In the genomic region with DNA sequence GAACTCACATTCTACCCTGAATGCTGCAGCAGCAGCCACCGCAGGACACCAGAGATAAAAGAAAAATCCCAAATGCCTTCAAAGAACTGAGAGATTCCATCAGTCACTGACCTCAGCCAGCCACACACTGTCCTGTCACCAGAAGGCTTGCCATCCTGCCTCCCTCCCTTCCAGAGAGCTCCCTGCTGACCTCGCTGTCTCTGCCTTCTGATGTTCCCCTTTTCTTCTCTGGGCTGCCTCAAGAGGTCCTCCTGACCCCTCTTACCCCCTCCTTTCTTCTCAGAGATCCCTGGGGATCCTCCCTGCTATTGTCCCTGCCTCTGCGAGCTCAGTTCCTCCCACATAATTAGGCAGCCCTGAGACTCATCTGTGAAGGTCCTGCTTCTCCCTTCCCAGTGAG, we compare ENCODE assay signal across 17 mouse cellular contexts. TPM values are rescaled to one million over a fixed set of nuclear protein-coding genes. Genes with fewer than 3 reads are reported as not detected.
DNase-seq lines count a peak whose midpoint lies in the region; ATAC-seq and TF ChIP-seq lines count a peak whose summit lies in the region.
"Had no signal": no experiment of that assay in that cellular context is flagged by ENCODE, and none has a peak within 500 bp of the region (broad histone marks: within the 10 kb centered on the region; RNA-seq: fewer than 3 reads in every experiment).

No protein-coding gene starts in this region.

- H3K27me3 ChIP-seq in forebrain, postnatal 0 days (ENCODE audit: insufficient read depth, low read length) = no peaks in the 10 kb centered on the region
- H3K27me3 ChIP-seq in forebrain, embryonic 11.5 days (ENCODE audit: control insufficient read depth, insufficient read depth, low read length) = no peaks in the 10 kb centered on the region
- H3K27me3 ChIP-seq in embryonic facial prominence, embryonic 10.5 days (replicated peaks; ENCODE audit: low read depth, poor library complexity, severe bottlenecking) = peaks cover 26% of the 10 kb centered on the region
- H3K27me3 ChIP-seq in midbrain, embryonic 15.5 days (replicated peaks) = no peaks in the 10 kb centered on the region
- H3K27me3 ChIP-seq: limb, embryonic 13.5 days had no signal

- no peak overlapping the region for H3K4me3 ChIP-seq in forebrain, postnatal 0 days (ENCODE audit: low read depth, low read length)
- no peak overlapping the region for H3K4me3 ChIP-seq in forebrain, embryonic 11.5 days (ENCODE audit: low read depth, low read length)
- H3K4me3 ChIP-seq in embryonic facial prominence, embryonic 10.5 days = no peak overlapping the region
- no peak overlapping the region for H3K4me3 ChIP-seq in midbrain, embryonic 15.5 days
- H3K4me3 ChIP-seq: erythroblast, embryonic 14.5 days; limb, embryonic 13.5 days had no signal

- no peak for TF ChIP-seq CTCF in forebrain, postnatal 0 days (IDR thresholded peaks at IDR 0.05; ENCODE audit: low read depth)

- H3K4me1 ChIP-seq in forebrain, postnatal 0 days (ENCODE audit: insufficient read depth) = no peaks in the 10 kb centered on the region
- H3K4me1 ChIP-seq in forebrain, embryonic 11.5 days (replicated peaks; ENCODE audit: control insufficient read depth, insufficient read depth, low read length) = no peaks in the 10 kb centered on the region
- H3K4me1 ChIP-seq in embryonic facial prominence, embryonic 10.5 days = peaks cover 9% of the 10 kb centered on the region; the same call in 1 of the 2 replicates
- H3K4me1 ChIP-seq in midbrain, embryonic 15.5 days = peaks cover 4% of the 10 kb centered on the region; the same call in 1 of the 2 replicates
- H3K4me1 ChIP-seq: limb, embryonic 13.5 days had no signal

- peak; percentile 12; the same call in 1 of the 2 replicates for ATAC-seq in forebrain, postnatal 0 days
- ATAC-seq in forebrain, embryonic 11.5 days (replicated peaks; ENCODE audit: low FRiP score) = no peak
- peak; percentile 56; the same call in 1 of the 2 replicates for ATAC-seq in midbrain, embryonic 15.5 days (replicated peaks)
- ATAC-seq: activated CD4-positive, CD25-positive, alpha-beta regulatory T cell, adult 4 months; intestine, embryonic 16.5 days had no signal

- no peaks in the 10 kb centered on the region for H3K9me3 ChIP-seq in forebrain, postnatal 0 days (ENCODE audit: low read length)
- no peaks in the 10 kb centered on the region for H3K9me3 ChIP-seq in forebrain, embryonic 11.5 days (ENCODE audit: control insufficient read depth, low read length)
- no peaks in the 10 kb centered on the region for H3K9me3 ChIP-seq in embryonic facial prominence, embryonic 10.5 days
- no peaks in the 10 kb centered on the region for H3K9me3 ChIP-seq in midbrain, embryonic 15.5 days
- H3K9me3 ChIP-seq: limb, embryonic 13.5 days had no signal

- H3K4me2 ChIP-seq in forebrain, postnatal 0 days (ENCODE audit: low read depth) = no peak overlapping the region
- no peak overlapping the region for H3K4me2 ChIP-seq in forebrain, embryonic 11.5 days (ENCODE audit: low read depth, low read length, severe bottlenecking)
- no peak overlapping the region for H3K4me2 ChIP-seq in midbrain, embryonic 15.5 days
- H3K4me2 ChIP-seq: limb, embryonic 13.5 days had no signal

- DNase-seq in forebrain, postnatal 0 days = no peak
- no peak for DNase-seq in forebrain, embryonic 11.5 days (ENCODE audit: low spot score)
- DNase-seq in Muller cell, postnatal 12 days (ENCODE audit: inconsistent ontology term) = peak; percentile 43
- DNase-seq in embryonic facial prominence, embryonic 10.5 days (ENCODE audit: low spot score) = peak; percentile 20
- no peak for DNase-seq in urinary bladder, postnatal 36 days (ENCODE audit: low spot score in 2 of 2)
- DNase-seq in testis, postnatal 10 days (ENCODE audit: low spot score) = no peak
- DNase-seq in adrenal gland, postnatal 25 days = no peak
- DNase-seq: cerebellum, postnatal 25 days; heart, postnatal 10 days; kidney, postnatal 25 days; lung, adult 18-20 months; spleen, adult 18-20 months had no signal

- no peaks in the 10 kb centered on the region for H3K36me3 ChIP-seq in forebrain, postnatal 0 days (ENCODE audit: insufficient read depth)
- H3K36me3 ChIP-seq in forebrain, embryonic 11.5 days (ENCODE audit: control insufficient read depth, insufficient read depth, low read length) = no peaks in the 10 kb centered on the region
- H3K36me3 ChIP-seq in embryonic facial prominence, embryonic 10.5 days (replicated peaks) = no peaks in the 10 kb centered on the region
- no peaks in the 10 kb centered on the region for H3K36me3 ChIP-seq in midbrain, embryonic 15.5 days (replicated peaks)
- H3K36me3 ChIP-seq: limb, embryonic 13.5 days had no signal

- H3K9ac ChIP-seq in forebrain, postnatal 0 days = no peak overlapping the region
- no peak overlapping the region for H3K9ac ChIP-seq in forebrain, embryonic 11.5 days (ENCODE audit: low read length)
- no peak overlapping the region for H3K9ac ChIP-seq in midbrain, embryonic 15.5 days
- H3K9ac ChIP-seq: limb, embryonic 13.5 days had no signal

- 11% methylated on average over 3 of the region's 3 CpGs for WGBS in forebrain, postnatal 0 days
- WGBS in forebrain, embryonic 11.5 days = 3% methylated on average over 3 of the region's 3 CpGs
- 4% methylated on average over 3 of the region's 3 CpGs for WGBS in embryonic facial prominence, embryonic 10.5 days
- WGBS in midbrain, embryonic 15.5 days = 8% methylated on average over 3 of the region's 3 CpGs

- H3K27ac ChIP-seq in forebrain, postnatal 0 days (ENCODE audit: low read depth, low read length) = no peak overlapping the region
- no peak overlapping the region for H3K27ac ChIP-seq in forebrain, embryonic 11.5 days (ENCODE audit: low read depth, low read length)
- H3K27ac ChIP-seq in embryonic facial prominence, embryonic 10.5 days (replicated peaks) = no peak overlapping the region
- H3K27ac ChIP-seq in midbrain, embryonic 15.5 days = no peak overlapping the region
- H3K27ac ChIP-seq: limb, embryonic 13.5 days had no signal

RNA-seq across cellular contexts. Expression of gene Ngef, which starts 7.2 kb away (rescaled TPM):
- 67.2 and 85.0 TPM in 2 replicates for total RNA-seq in forebrain, postnatal 0 days (2014; rRNA removed)
- polyA plus RNA-seq in forebrain, postnatal 0 days (2015; fragmentation: Nextera tagmentation; extraction: Ambion mirVana) = 49.8 and 57.9 TPM in 2 replicates
- polyA plus RNA-seq in forebrain, embryonic 11.5 days (2014; fragmentation: Nextera tagmentation; extraction: Ambion mirVana) = 2.3 and 2.5 TPM in 2 replicates
- polyA plus RNA-seq in embryonic facial prominence, embryonic 10.5 days (2016; fragmentation: Nextera tagmentation; extraction: Ambion mirVana) = 1.7 and 2.5 TPM in 2 replicates
- polyA plus RNA-seq in midbrain, embryonic 15.5 days (2015; fragmentation: Nextera tagmentation; extraction: Ambion mirVana) = 22.1 and 24.4 TPM in 2 replicates
- 0.46 TPM in 1 of 2 replicates, not detected in the other for total RNA-seq in adrenal gland, postnatal 25 days (2021)
- polyA plus RNA-seq: activated CD4-positive, CD25-positive, alpha-beta regulatory T cell, adult 4 months; erythroblast, embryonic 14.5 days had no signal

RNA-seq across cellular contexts. Expression of gene Inpp5d, which starts 39.3 kb away (rescaled TPM):
- total RNA-seq in forebrain, postnatal 0 days (2014; rRNA removed) = 4.5 and 25.4 TPM in 2 replicates
- 2.7 and 3.0 TPM in 2 replicates for polyA plus RNA-seq in forebrain, postnatal 0 days (2015; fragmentation: Nextera tagmentation; extraction: Ambion mirVana)
- polyA plus RNA-seq in forebrain, embryonic 11.5 days (2014; fragmentation: Nextera tagmentation; extraction: Ambion mirVana) = 3.6 and 5.0 TPM in 2 replicates
- polyA plus RNA-seq in embryonic facial prominence, embryonic 10.5 days (2016; fragmentation: Nextera tagmentation; extraction: Ambion mirVana) = 4.0 and 5.3 TPM in 2 replicates
- polyA plus RNA-seq in midbrain, embryonic 15.5 days (2015; fragmentation: Nextera tagmentation; extraction: Ambion mirVana) = 4.8 and 5.4 TPM in 2 replicates
- 7.9 and 17.4 TPM in 2 replicates for total RNA-seq in adrenal gland, postnatal 25 days (2021)

Comparison
In these comparisons a context has a peak if more than half of its experiments do, and no peak if none do; other contexts are left out.
1. DNase-seq: peak in Muller cell, postnatal 12 days (single experiment) and embryonic facial prominence, embryonic 10.5 days (single experiment); none in forebrain, postnatal 0 days (single experiment), forebrain, embryonic 11.5 days (single experiment), urinary bladder, postnatal 36 days (0 of 2), testis, postnatal 10 days (single experiment) and adrenal gland, postnatal 25 days (single experiment).